Mouse (Mus musculus) ES-CJ7 (cell line): ENCODE results near the gene Mok.
"Not testable (repeated sequence)": the region's sequence is repeated elsewhere in the genome, so short reads cannot be mapped to it uniquely, and the experiment has no call there.

Experiments used
- DNase-seq: peaks from one replicate; pipeline ENCODE4 v3.0.0; 2011; ENCODE audit warnings: low read depth, low spot score

Mok gene

GRCm38 (mm10) chr12:110840348-110841198 is at the start of gene Mok:
TSS of gene Mok (minus strand) at chr12:110840939.
- peak; percentile 96 for DNase-seq

GRCm38 (mm10) chr12:110889036-110890020 is 48.6 kb upstream of the Mok start, which contains the start of the genes Cinp and Tecpr2:
TSS of gene Cinp (minus strand) at chr12:110889145.
TSS of gene Tecpr2 (plus strand) at chr12:110889264.
- DNase-seq, result peak; percentile 99

GRCm38 (mm10) chr12:110888606-110889005 is 47.9 kb upstream of the Mok start:
- no peak for DNase-seq

GRCm38 (mm10) chr12:110888106-110888505 is 47.4 kb upstream of the Mok start:
- DNase-seq, result no peak

GRCm38 (mm10) chr12:110885251-110885650 is 44.5 kb upstream of the Mok start:
- DNase-seq, result no peak

GRCm38 (mm10) chr12:110882291-110882690 is 41.6 kb upstream of the Mok start:
- peak; percentile 93 for DNase-seq

GRCm38 (mm10) chr12:110875351-110875750 is 34.6 kb upstream of the Mok start:
- DNase-seq, result no peak

- DNase-seq, result no peak
Measured at GRCm38 (mm10) chr12:110871247-110871646, 30.5 kb upstream of the Mok start.

GRCm38 (mm10) chr12:110870107-110870506 is 29.4 kb upstream of the Mok start:
- no peak for DNase-seq

- DNase-seq, result no peak
Measured at GRCm38 (mm10) chr12:110865989-110866388, 25.2 kb upstream of the Mok start.

- DNase-seq, result no peak
Measured at GRCm38 (mm10) chr12:110865571-110865970, 24.8 kb upstream of the Mok start.

- no peak for DNase-seq
Measured at GRCm38 (mm10) chr12:110864008-110864407, 23.3 kb upstream of the Mok start.

GRCm38 (mm10) chr12:110861256-110861655 is 20.5 kb upstream of the Mok start:
- peak; percentile 47 for DNase-seq

- DNase-seq, result no peak
Measured at GRCm38 (mm10) chr12:110860293-110860692, 19.6 kb upstream of the Mok start.

GRCm38 (mm10) chr12:110858681-110859080 is 17.9 kb upstream of the Mok start:
- DNase-seq, result not testable (repeated sequence)

GRCm38 (mm10) chr12:110857196-110857595 is 16.5 kb upstream of the Mok start:
- DNase-seq, result no peak

GRCm38 (mm10) chr12:110854786-110855737 is 14.3 kb upstream of the Mok start:
- no peak for DNase-seq

- no peak for DNase-seq
Measured at GRCm38 (mm10) chr12:110851923-110852322, 11.2 kb upstream of the Mok start.

- DNase-seq, result no peak
Measured at GRCm38 (mm10) chr12:110851414-110851813, 10.7 kb upstream of the Mok start.

- no peak for DNase-seq
Measured at GRCm38 (mm10) chr12:110850929-110851256, 10.2 kb upstream of the Mok start.
